Mouse (Mus musculus) cerebellum, postnatal 14 days (tissue): Measurements from ENCODE around the gene Plau.

ENCODE experiments used
- DNase-seq, 2 experiments: peaks; one replicate each; pipeline ENCODE4 v3.0.0; 2021; ENCODE audit warnings: mixed read lengths in 2 of 2

Gene Plau

GRCm38 (mm10) chr14:20806116-20806840 lies 30.2 kb upstream of the Plau start:
- no peak for DNase-seq

- DNase-seq: no peak
These were observed 27.1 kb upstream of the Plau start for GRCm38 (mm10) chr14:20809349-20809748.

GRCm38 (mm10) chr14:20809820-20810219 lies 26.6 kb upstream of the Plau start:
- no peak for DNase-seq

- no peak for DNase-seq
These were observed 25.2 kb upstream of the Plau start for GRCm38 (mm10) chr14:20811236-20811635.

GRCm38 (mm10) chr14:20811779-20812406 lies 24.6 kb upstream of the Plau start:
- no peak for DNase-seq

GRCm38 (mm10) chr14:20815448-20815847 lies 21.0 kb upstream of the Plau start:
- DNase-seq: no peak

- DNase-seq: no peak
These were observed 11.9 kb upstream of the Plau start for GRCm38 (mm10) chr14:20824517-20824916.

- no peak for DNase-seq
These were observed 10.9 kb upstream of the Plau start for GRCm38 (mm10) chr14:20825516-20825915.

- no peak for DNase-seq
These were observed 9.4 kb upstream of the Plau start for GRCm38 (mm10) chr14:20827061-20827460.

GRCm38 (mm10) chr14:20827491-20827890 lies 9.0 kb upstream of the Plau start:
- DNase-seq: no peak

GRCm38 (mm10) chr14:20828524-20828923 lies 7.9 kb upstream of the Plau start:
- DNase-seq: no peak

GRCm38 (mm10) chr14:20829523-20830366 lies 6.7 kb upstream of the Plau start:
- DNase-seq: no peak

- no peak for DNase-seq
These were observed 5.1 kb upstream of the Plau start for GRCm38 (mm10) chr14:20831141-20831910.

- DNase-seq: no peak
These were observed 4.5 kb upstream of the Plau start for GRCm38 (mm10) chr14:20831915-20832314.

GRCm38 (mm10) chr14:20833525-20833924 lies 2.9 kb upstream of the Plau start:
- DNase-seq: no peak

GRCm38 (mm10) chr14:20834136-20834535 lies 2.3 kb upstream of the Plau start:
- DNase-seq: no peak

- DNase-seq: peak in 1 of 2 experiments; percentile 3
These were observed 481 bp downstream of the Plau start for GRCm38 (mm10) chr14:20836905-20837376.

GRCm38 (mm10) chr14:20837681-20838080 lies 1.2 kb downstream of the Plau start:
- DNase-seq: no peak

- DNase-seq: no peak
These were observed 5.1 kb downstream of the Plau start for GRCm38 (mm10) chr14:20841526-20841925.

GRCm38 (mm10) chr14:20842629-20843028 lies 6.2 kb downstream of the Plau start:
- DNase-seq: no peak

GRCm38 (mm10) chr14:20844126-20844525 lies 7.7 kb downstream of the Plau start:
- DNase-seq: no peak
